Mouse (Mus musculus): ENCODE data around the gene Sun2. TPM values are rescaled to one million over a fixed set of nuclear protein-coding genes. Genes with fewer than 3 reads are reported as not detected.

The Sun2 gene
- polyA plus RNA-seq, 1 experiment from 2014 or later: 9.9 TPM

DNA sequence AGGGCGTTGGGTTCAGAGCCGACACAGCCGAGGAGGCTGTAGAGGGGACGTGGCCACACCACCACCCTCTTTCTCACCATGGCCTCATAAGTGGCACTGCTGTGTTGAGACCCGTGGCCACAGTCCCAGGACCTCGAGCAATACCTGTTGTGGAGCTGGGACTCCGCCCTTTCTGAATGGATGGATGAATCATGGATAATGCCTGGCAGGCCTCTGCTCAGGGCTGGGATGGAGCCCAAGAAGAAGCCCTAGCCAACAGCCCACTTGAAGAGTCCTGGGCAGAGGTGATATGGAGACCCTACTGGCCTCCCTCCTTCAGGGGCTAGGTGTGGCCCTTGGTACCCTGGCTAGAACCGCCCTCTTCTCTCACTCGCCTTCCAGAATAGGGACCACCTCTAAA, 20.7 kb upstream of the Sun2 start:
- Histone ChIP-seq H3K4me2 (ENCODE audit: low read length) (no peak overlapping the region), H3K9me3 (ENCODE audit: control insufficient read depth, low read length) (no peaks in the 10 kb centered on the region), H3K4me3 (replicated peaks; ENCODE audit: low read length) (no peak overlapping the region), H3K27me3 (replicated peaks; ENCODE audit: control insufficient read depth, insufficient read depth, low read length) (no peaks in the 10 kb centered on the region), H3K9ac (replicated peaks; ENCODE audit: low read depth, low read length) (no peak overlapping the region), H3K4me1 (replicated peaks; ENCODE audit: control insufficient read depth, insufficient read depth, low read length) (peaks cover 36% of the 10 kb centered on the region), H3K27ac (ENCODE audit: low read length) (no peak overlapping the region), H3K36me3 (ENCODE audit: control insufficient read depth, insufficient read depth) (peaks cover 9% of the 10 kb centered on the region; the same call in 1 of the 2 replicates)
- WGBS: 89% methylated on average over 9 of the region's 9 CpGs
- no peak for ATAC-seq

DNA sequence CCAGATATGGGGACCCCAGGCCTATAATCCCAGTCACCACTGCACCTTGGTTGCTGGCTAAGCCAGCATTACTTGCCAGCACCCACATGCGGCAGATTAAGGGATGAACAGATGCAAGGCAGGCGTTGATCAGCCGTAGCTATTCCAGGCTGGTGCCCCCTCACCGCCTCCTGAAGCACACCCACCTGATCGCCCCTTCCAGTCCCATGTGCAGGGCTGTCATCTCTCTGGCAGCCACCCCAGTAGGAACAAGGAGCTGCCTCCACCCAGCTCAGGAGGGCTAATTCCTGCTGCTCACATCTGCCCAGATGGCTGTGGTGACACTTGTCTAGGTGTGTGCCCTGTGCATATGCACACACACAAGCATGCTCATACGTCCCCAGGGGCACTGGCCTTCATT, 18.6 kb upstream of the Sun2 start:
- H3K27me3 ChIP-seq (replicated peaks; ENCODE audit: control insufficient read depth, insufficient read depth, low read length): no peaks in the 10 kb centered on the region
- H3K4me3 ChIP-seq (replicated peaks; ENCODE audit: low read length): no peak overlapping the region
- ATAC-seq: no peak
- H3K9ac ChIP-seq (replicated peaks; ENCODE audit: low read depth, low read length): no peak overlapping the region
- no peaks in the 10 kb centered on the region for H3K9me3 ChIP-seq (ENCODE audit: control insufficient read depth, low read length)
- peaks cover 22% of the 10 kb centered on the region for H3K4me1 ChIP-seq (replicated peaks; ENCODE audit: control insufficient read depth, insufficient read depth, low read length)
- H3K36me3 ChIP-seq (ENCODE audit: control insufficient read depth, insufficient read depth): peaks cover 9% of the 10 kb centered on the region; the same call in 1 of the 2 replicates
- H3K27ac ChIP-seq (ENCODE audit: low read length): no peak overlapping the region
- WGBS: 88% methylated on average over 6 of the region's 6 CpGs
- H3K4me2 ChIP-seq (ENCODE audit: low read length): no peak overlapping the region

DNA sequence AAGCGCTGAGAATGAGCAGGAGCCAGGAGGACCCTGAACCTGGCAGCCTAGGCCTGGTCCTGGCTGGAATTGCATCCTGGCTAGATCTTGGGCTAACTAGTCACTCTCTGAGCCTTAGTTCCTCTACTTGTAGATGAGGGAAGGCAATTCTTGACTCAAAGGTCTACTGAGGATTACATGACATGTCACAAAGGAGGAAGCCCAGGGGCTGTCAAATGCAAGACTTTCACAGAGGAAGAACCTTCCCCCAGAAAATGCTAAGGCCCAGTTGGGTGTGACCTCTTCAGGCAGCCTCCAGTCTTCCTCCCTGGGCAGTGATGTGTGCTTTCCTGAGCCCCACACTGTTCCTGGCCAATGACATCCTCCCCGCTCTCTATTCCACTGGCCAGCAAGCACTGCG, 14.8 kb upstream of the Sun2 start:
- 97% methylated on average over 3 of the region's 3 CpGs for WGBS
- Histone ChIP-seq H3K27ac (ENCODE audit: low read length) (no peak overlapping the region), H3K4me3 (replicated peaks; ENCODE audit: low read length) (no peak overlapping the region), H3K4me2 (ENCODE audit: low read length) (no peak overlapping the region), H3K36me3 (ENCODE audit: control insufficient read depth, insufficient read depth) (0 out of 2 replicates have a peak, but pooled peaks cover 1% of the 10 kb centered on the region), H3K27me3 (replicated peaks; ENCODE audit: control insufficient read depth, insufficient read depth, low read length) (no peaks in the 10 kb centered on the region), H3K9ac (replicated peaks; ENCODE audit: low read depth, low read length) (no peak overlapping the region), H3K9me3 (ENCODE audit: control insufficient read depth, low read length) (no peaks in the 10 kb centered on the region), H3K4me1 (replicated peaks; ENCODE audit: control insufficient read depth, insufficient read depth, low read length) (0 out of 2 replicates have a peak, but pooled peaks cover 4% of the 10 kb centered on the region)
- no peak for ATAC-seq

DNA sequence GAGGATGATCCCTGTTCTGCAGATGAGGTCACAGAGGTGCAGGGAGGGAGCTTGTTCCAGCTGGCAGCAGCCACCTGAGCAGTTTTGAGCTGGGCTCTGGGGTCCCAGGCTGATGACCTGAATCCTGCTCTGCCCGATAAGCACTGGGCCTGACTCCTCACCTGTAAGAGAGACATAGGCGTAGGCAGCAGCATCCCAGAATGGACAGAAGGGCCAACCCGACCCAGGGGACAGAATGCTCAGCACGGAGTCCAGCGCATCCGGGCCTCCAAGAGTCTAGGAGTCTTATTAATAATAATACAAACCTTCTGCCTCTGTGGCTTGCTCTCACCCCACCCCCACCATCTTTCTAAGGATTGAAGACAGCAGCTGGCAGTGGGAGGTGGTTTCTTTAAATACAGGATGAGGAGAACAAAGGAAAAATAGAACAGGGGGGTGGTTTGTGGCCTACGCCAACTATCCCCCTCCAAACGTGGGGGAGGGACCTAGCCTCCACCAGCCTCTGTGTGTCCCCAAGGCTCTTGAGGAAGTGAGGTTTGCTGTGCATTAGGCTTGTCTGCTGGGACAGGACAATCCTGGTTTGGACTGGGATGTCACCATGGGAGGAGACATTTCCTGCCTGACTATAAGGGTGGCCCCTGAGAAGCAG, 13.8 kb upstream of the Sun2 start:
- no peaks in the 10 kb centered on the region for H3K27me3 ChIP-seq (replicated peaks; ENCODE audit: control insufficient read depth, insufficient read depth, low read length)
- WGBS: 78% methylated on average over 8 of the region's 8 CpGs
- ATAC-seq: no peak
- no peak overlapping the region for H3K4me3 ChIP-seq (replicated peaks; ENCODE audit: low read length)
- H3K4me1 ChIP-seq (replicated peaks; ENCODE audit: control insufficient read depth, insufficient read depth, low read length): 0 out of 2 replicates have a peak, but pooled peaks cover 4% of the 10 kb centered on the region
- no peak overlapping the region for H3K9ac ChIP-seq (replicated peaks; ENCODE audit: low read depth, low read length)
- no peaks in the 10 kb centered on the region for H3K9me3 ChIP-seq (ENCODE audit: control insufficient read depth, low read length)
- H3K4me2 ChIP-seq (ENCODE audit: low read length): no peak overlapping the region
- H3K36me3 ChIP-seq (ENCODE audit: control insufficient read depth, insufficient read depth): no peaks in the 10 kb centered on the region
- H3K27ac ChIP-seq (ENCODE audit: low read length): no peak overlapping the region

DNA sequence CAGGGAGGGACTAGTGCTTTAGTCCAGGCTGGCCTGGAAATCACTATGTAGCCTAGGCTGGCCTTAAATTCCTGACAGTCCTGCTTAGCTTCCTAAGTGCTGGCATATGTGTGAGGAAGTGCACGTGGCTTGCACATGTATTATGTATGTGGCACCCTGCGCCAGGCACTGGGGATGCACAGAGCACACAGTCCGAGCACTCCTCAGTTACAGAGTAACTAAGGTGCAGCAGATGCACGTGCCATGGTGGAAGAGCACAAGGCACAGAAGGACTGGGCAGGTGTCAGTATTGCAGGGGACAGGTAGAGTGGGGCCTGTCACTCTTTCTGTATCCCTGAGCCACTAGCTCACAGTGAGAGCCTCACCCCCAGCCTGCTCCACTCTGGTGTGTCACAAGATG, 12.8 kb upstream of the Sun2 start:
- Histone ChIP-seq H3K27me3 (replicated peaks; ENCODE audit: control insufficient read depth, insufficient read depth, low read length) (no peaks in the 10 kb centered on the region), H3K27ac (ENCODE audit: low read length) (no peak overlapping the region), H3K4me3 (replicated peaks; ENCODE audit: low read length) (no peak overlapping the region), H3K36me3 (ENCODE audit: control insufficient read depth, insufficient read depth) (no peaks in the 10 kb centered on the region), H3K9me3 (ENCODE audit: control insufficient read depth, low read length) (no peaks in the 10 kb centered on the region), H3K9ac (replicated peaks; ENCODE audit: low read depth, low read length) (no peak overlapping the region), H3K4me1 (replicated peaks; ENCODE audit: control insufficient read depth, insufficient read depth, low read length) (0 out of 2 replicates have a peak, but pooled peaks cover 4% of the 10 kb centered on the region), H3K4me2 (ENCODE audit: low read length) (no peak overlapping the region)
- ATAC-seq: no peak
- 86% methylated on average over 4 of the region's 4 CpGs for WGBS

DNA sequence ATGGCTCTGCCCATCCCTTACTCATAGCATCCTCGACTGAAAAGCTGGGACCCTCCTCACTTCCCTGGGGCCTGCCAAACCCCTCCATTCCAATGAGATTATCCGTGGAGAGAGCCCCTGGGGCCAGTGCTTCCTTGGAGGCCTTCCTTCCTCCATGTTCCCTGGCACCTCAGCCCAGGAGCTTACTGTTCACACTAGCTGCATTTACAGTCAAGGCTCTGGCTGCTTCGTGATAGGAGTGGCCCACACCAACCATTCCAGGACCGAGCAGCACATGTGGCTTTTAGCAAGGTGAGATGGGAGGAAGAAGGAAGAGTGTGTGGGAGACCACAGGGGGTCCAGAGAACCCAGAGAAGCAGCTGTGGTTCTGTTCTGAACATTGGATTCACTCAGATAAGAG, 11.5 kb upstream of the Sun2 start:
- H3K4me3 ChIP-seq (replicated peaks; ENCODE audit: low read length): no peak overlapping the region
- no peak overlapping the region for H3K27ac ChIP-seq (ENCODE audit: low read length)
- H3K4me1 ChIP-seq (replicated peaks; ENCODE audit: control insufficient read depth, insufficient read depth, low read length): 0 out of 2 replicates have a peak, but pooled peaks cover 4% of the 10 kb centered on the region
- H3K9ac ChIP-seq (replicated peaks; ENCODE audit: low read depth, low read length): no peak overlapping the region
- H3K9me3 ChIP-seq (ENCODE audit: control insufficient read depth, low read length): no peaks in the 10 kb centered on the region
- no peaks in the 10 kb centered on the region for H3K27me3 ChIP-seq (replicated peaks; ENCODE audit: control insufficient read depth, insufficient read depth, low read length)
- H3K36me3 ChIP-seq (ENCODE audit: control insufficient read depth, insufficient read depth): no peaks in the 10 kb centered on the region
- H3K4me2 ChIP-seq (ENCODE audit: low read length): no peak overlapping the region
- ATAC-seq: no peak
- WGBS: 57% methylated on average over 4 of the region's 4 CpGs

DNA sequence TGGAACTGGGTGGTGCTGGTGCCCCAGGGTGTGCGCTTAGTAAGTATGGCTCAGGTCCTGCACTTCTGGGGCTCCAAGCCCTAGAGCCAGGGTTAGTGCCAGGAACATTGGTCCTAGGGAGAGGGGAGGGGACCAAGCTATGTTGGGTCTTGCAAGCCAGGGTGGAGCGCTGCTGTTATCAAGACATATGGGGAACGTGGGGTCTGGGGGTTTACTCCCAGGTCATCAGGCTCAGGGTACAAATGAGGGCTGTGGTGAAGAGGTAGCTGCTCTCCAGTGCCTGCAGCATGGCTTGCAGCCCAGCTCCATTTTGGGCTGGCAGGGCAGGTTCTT, 11.1 kb upstream of the Sun2 start:
- Histone ChIP-seq H3K9me3 (ENCODE audit: control insufficient read depth, low read length) (no peaks in the 10 kb centered on the region), H3K4me3 (replicated peaks; ENCODE audit: low read length) (no peak overlapping the region), H3K9ac (replicated peaks; ENCODE audit: low read depth, low read length) (no peak overlapping the region), H3K27ac (ENCODE audit: low read length) (no peak overlapping the region), H3K4me1 (replicated peaks; ENCODE audit: control insufficient read depth, insufficient read depth, low read length) (0 out of 2 replicates have a peak, but pooled peaks cover 4% of the 10 kb centered on the region), H3K36me3 (ENCODE audit: control insufficient read depth, insufficient read depth) (no peaks in the 10 kb centered on the region), H3K4me2 (ENCODE audit: low read length) (no peak overlapping the region), H3K27me3 (replicated peaks; ENCODE audit: control insufficient read depth, insufficient read depth, low read length) (no peaks in the 10 kb centered on the region)
- ATAC-seq: peak; percentile 21; the same call in 1 of the 2 replicates
- 84% methylated on average over 3 of the region's 3 CpGs for WGBS

DNA sequence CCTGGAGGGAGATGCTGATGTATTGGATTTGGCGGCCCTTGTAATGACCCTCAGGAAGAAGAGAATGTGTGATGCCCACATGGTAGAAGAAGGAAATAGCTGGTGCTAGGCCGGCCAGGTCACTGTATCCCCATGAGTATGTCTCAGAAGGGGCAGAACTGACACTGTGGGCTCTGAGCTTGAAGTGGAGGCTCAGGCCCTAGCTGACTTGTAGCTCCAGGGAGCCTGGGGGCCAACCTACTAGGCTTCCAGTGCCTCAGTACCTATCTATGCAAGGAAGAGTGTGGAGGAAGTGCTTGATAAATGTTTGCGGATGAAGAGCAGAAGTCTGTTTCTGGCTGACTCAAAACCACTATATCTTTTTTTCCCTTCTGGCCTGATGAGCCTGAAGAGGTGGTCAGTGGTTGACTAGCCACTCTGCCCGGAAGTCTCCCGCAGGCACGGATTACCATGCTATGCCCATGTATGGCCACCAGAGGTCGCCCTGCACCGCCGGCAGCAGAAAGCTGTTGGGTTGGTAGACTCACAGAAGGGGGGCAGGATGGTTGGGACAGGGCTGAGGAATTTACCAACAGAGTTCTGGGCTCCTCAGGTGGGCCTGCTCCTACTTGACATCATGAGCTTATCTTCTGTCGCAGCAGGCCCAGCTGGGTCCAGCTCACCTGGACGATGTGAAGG, 10.5 kb upstream of the Sun2 start:
- Histone ChIP-seq H3K27ac (ENCODE audit: low read length) (no peak overlapping the region), H3K9me3 (ENCODE audit: control insufficient read depth, low read length) (no peaks in the 10 kb centered on the region), H3K4me2 (ENCODE audit: low read length) (no peak overlapping the region), H3K4me1 (replicated peaks; ENCODE audit: control insufficient read depth, insufficient read depth, low read length) (0 out of 2 replicates have a peak, but pooled peaks cover 4% of the 10 kb centered on the region), H3K36me3 (ENCODE audit: control insufficient read depth, insufficient read depth) (no peaks in the 10 kb centered on the region), H3K9ac (replicated peaks; ENCODE audit: low read depth, low read length) (no peak overlapping the region), H3K27me3 (replicated peaks; ENCODE audit: control insufficient read depth, insufficient read depth, low read length) (no peaks in the 10 kb centered on the region), H3K4me3 (replicated peaks; ENCODE audit: low read length) (no peak overlapping the region)
- peak; percentile 62 for ATAC-seq
- 29% methylated on average over 11 of the region's 11 CpGs for WGBS

DNA sequence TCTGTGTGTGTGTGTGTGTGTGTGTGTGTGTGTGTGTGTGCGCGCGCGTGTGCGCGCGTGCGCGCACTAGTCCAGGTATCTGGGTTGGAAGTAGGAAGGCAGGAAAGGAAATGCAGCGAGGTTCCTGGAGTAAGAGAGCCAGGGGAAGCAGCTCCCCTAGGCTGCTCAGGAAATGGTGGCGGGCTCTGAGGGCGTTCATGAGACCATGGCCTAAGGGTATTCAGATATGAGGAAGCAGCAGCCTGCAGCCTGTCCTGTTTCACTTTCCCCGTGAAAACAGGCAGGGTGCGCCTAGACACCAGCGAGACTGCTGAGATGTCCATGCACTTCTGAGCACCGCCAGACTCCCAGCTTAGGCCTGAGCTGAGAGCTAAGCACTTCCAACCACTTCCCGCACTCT, 9.4 kb upstream of the Sun2 start:
- no peak for ATAC-seq
- H3K9ac ChIP-seq (replicated peaks; ENCODE audit: low read depth, low read length): no peak overlapping the region
- WGBS: 88% methylated on average over 17 of the region's 17 CpGs

More for the DNA sequence above, 9.4 kb upstream of the Sun2 start:
- Histone ChIP-seq H3K9me3 (ENCODE audit: control insufficient read depth, low read length) (no peaks in the 10 kb centered on the region), H3K36me3 (ENCODE audit: control insufficient read depth, insufficient read depth) (no peaks in the 10 kb centered on the region), H3K27me3 (replicated peaks; ENCODE audit: control insufficient read depth, insufficient read depth, low read length) (no peaks in the 10 kb centered on the region), H3K4me1 (replicated peaks; ENCODE audit: control insufficient read depth, insufficient read depth, low read length) (0 out of 2 replicates have a peak, but pooled peaks cover 4% of the 10 kb centered on the region), H3K4me2 (ENCODE audit: low read length) (no peak overlapping the region), H3K27ac (ENCODE audit: low read length) (no peak overlapping the region), H3K4me3 (replicated peaks; ENCODE audit: low read length) (no peak overlapping the region)
